In the genomic region with DNA sequence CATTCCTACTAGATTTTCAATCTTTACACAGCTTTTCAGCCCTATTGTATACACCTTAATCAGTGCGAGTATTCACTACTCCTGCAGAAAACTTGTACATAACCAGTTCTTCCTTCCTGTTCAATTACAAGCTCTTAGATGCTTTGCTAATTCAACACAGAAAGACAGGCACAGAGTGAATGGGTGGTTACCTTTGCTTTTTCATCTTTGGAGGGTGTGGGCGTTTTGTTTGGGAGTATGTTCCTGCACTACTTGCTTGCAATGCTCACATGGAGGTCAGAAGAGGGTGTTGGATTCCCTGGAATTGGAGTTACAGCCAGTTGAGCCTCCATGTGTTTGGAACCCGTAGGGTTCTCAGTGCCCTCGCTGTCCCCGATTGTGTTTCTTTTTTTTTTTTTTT, we compare ENCODE assay signal across 8 mouse cellular contexts. TPM values are rescaled to one million over a fixed set of nuclear protein-coding genes. Genes with fewer than 3 reads are reported as not detected.
DNase-seq lines count a peak whose midpoint lies in the region; ATAC-seq and TF ChIP-seq lines count a peak whose summit lies in the region.

No protein-coding gene starts in this region.

- peak; percentile 6 for DNase-seq in kidney, adult 2 months
- no peak for DNase-seq in kidney, adult 8-10 months
- DNase-seq in NIH3T3 (ENCODE audit: low read depth) = peak; percentile 6
- peak; percentile 14 for DNase-seq in hindbrain, embryonic 11.5 days (ENCODE audit: low spot score)
- no peak for DNase-seq in layer of hippocampus, postnatal 14 days (ENCODE audit: low spot score in 2 of 2)
- no peak for DNase-seq in right cerebral cortex, postnatal 10 days (ENCODE audit: low spot score in 2 of 2)

- no peak overlapping the region for H3K9ac ChIP-seq in hindbrain, embryonic 11.5 days (ENCODE audit: low read depth, low read length)
- no peak overlapping the region for H3K9ac ChIP-seq in midbrain, embryonic 12.5 days (replicated peaks)

- H3K36me3 ChIP-seq in kidney, adult 2 months (ENCODE audit: control insufficient read depth, insufficient read depth, low read length) = peaks cover 3% of the 10 kb centered on the region; the same call in 1 of the 2 replicates
- peaks cover 5% of the 10 kb centered on the region for H3K36me3 ChIP-seq in hindbrain, embryonic 11.5 days (ENCODE audit: control insufficient read depth, insufficient read depth, low read length)
- H3K36me3 ChIP-seq in midbrain, embryonic 12.5 days = peaks cover 16% of the 10 kb centered on the region

- no peak overlapping the region for H3K27ac ChIP-seq in kidney, adult 2 months (ENCODE audit: insufficient read depth, low read depth, low read length)
- H3K27ac ChIP-seq in hindbrain, embryonic 11.5 days (ENCODE audit: low read depth, low read length) = no peak overlapping the region
- no peak overlapping the region for H3K27ac ChIP-seq in midbrain, embryonic 12.5 days (replicated peaks)

- 38% methylated on average over 5 of the region's 5 CpGs for WGBS in kidney, adult 2 months
- WGBS in hindbrain, embryonic 11.5 days = 65% methylated on average over 5 of the region's 5 CpGs
- WGBS in midbrain, embryonic 12.5 days = 65% methylated on average over 5 of the region's 5 CpGs

- no peak for ATAC-seq in hindbrain, embryonic 11.5 days (ENCODE audit: low FRiP score)
- ATAC-seq in midbrain, embryonic 12.5 days (ENCODE audit: low FRiP score, low read depth) = no peak
- no peak for ATAC-seq in inflammation-experienced regulatory T-cells, adult 6 months

- H3K4me3 ChIP-seq in kidney, adult 2 months (ENCODE audit: insufficient read depth, low read depth, low read length) = no peak overlapping the region
- no peak overlapping the region for H3K4me3 ChIP-seq in hindbrain, embryonic 11.5 days (ENCODE audit: low read depth, low read length)
- H3K4me3 ChIP-seq in midbrain, embryonic 12.5 days = peak overlapping the region; percentile 92

- TF ChIP-seq POLR2A in kidney, adult 2 months (IDR thresholded peaks at IDR 0.05; ENCODE audit: low read depth, low read length) = no peak

- TF ChIP-seq CTCF in kidney, adult 2 months (conservative IDR thresholded peaks at IDR 0.05; ENCODE audit: insufficient read depth, insufficient read length, low read depth, low read length) = no peak

- H3K4me2 ChIP-seq in hindbrain, embryonic 11.5 days (replicated peaks; ENCODE audit: low read depth, low read length) = peak overlapping the region; percentile 22; the same call in 1 of the 2 replicates
- H3K4me2 ChIP-seq in midbrain, embryonic 12.5 days (replicated peaks) = peak overlapping the region; percentile 94

- no peaks in the 10 kb centered on the region for H3K9me3 ChIP-seq in hindbrain, embryonic 11.5 days (ENCODE audit: control insufficient read depth, low read length)
- H3K9me3 ChIP-seq in midbrain, embryonic 12.5 days = no peaks in the 10 kb centered on the region

- peaks cover 3% of the 10 kb centered on the region; the same call in 1 of the 2 replicates for H3K4me1 ChIP-seq in kidney, adult 2 months (ENCODE audit: control insufficient read depth, insufficient read depth, low read length)
- peaks cover 6% of the 10 kb centered on the region; the same call in 1 of the 2 replicates for H3K4me1 ChIP-seq in hindbrain, embryonic 11.5 days (replicated peaks; ENCODE audit: control insufficient read depth, insufficient read depth, low read length)
- H3K4me1 ChIP-seq in midbrain, embryonic 12.5 days = peaks cover 16% of the 10 kb centered on the region

- H3K27me3 ChIP-seq in kidney, adult 2 months (replicated peaks; ENCODE audit: control insufficient read depth, insufficient read depth, low read length) = no peaks in the 10 kb centered on the region
- H3K27me3 ChIP-seq in hindbrain, embryonic 11.5 days (ENCODE audit: control insufficient read depth, insufficient read depth, low read length) = no peaks in the 10 kb centered on the region
- H3K27me3 ChIP-seq in midbrain, embryonic 12.5 days = no peaks in the 10 kb centered on the region

RNA-seq across cellular contexts. Expression of gene Dhx33, which starts 0.8 kb away (rescaled TPM):
- polyA plus RNA-seq in kidney, adult 2 months (2012; rRNA removed) = 14.9 and 21.7 TPM in 2 replicates
- polyA plus RNA-seq in hindbrain, embryonic 11.5 days (2014; fragmentation: Nextera tagmentation; extraction: Ambion mirVana) = 17.8 and 19.3 TPM in 2 replicates
- polyA plus RNA-seq in midbrain, embryonic 12.5 days (2016; fragmentation: Nextera tagmentation; extraction: Ambion mirVana) = 19.3 and 20.0 TPM in 2 replicates
- polyA plus RNA-seq in inflammation-experienced regulatory T-cells, adult 6 months (2017; shearing (Covaris generic)) = 1 to 10 TPM; 4.8 to 6.8 (median 6.2) TPM
- total RNA-seq in layer of hippocampus, postnatal 14 days (2021) = 10 to 100 TPM; 33.6 to 40.7 TPM

RNA-seq across cellular contexts. Expression of gene Mis12, which starts 14.4 kb away (rescaled TPM):
- polyA plus RNA-seq in kidney, adult 2 months (2012; rRNA removed) = 2.2 and 4.1 TPM in 2 replicates
- 47.0 and 49.1 TPM in 2 replicates for polyA plus RNA-seq in hindbrain, embryonic 11.5 days (2014; fragmentation: Nextera tagmentation; extraction: Ambion mirVana)
- polyA plus RNA-seq in midbrain, embryonic 12.5 days (2016; fragmentation: Nextera tagmentation; extraction: Ambion mirVana) = 52.7 and 57.1 TPM in 2 replicates
- polyA plus RNA-seq in inflammation-experienced regulatory T-cells, adult 6 months (2017; shearing (Covaris generic)) = 10 to 100 TPM; 16.3 to 21.6 (median 20.3) TPM
- 10 to 100 TPM in 1 of 2 experiments, 1 to 10 TPM in 1; 9.7 to 13.1 TPM for total RNA-seq in layer of hippocampus, postnatal 14 days (2021)

RNA-seq across cellular contexts. Expression of gene Derl2, which starts 14.6 kb away (rescaled TPM):
- polyA plus RNA-seq in kidney, adult 2 months (2012; rRNA removed) = 14.2 and 20.1 TPM in 2 replicates
- 43.5 and 47.5 TPM in 2 replicates for polyA plus RNA-seq in hindbrain, embryonic 11.5 days (2014; fragmentation: Nextera tagmentation; extraction: Ambion mirVana)
- polyA plus RNA-seq in midbrain, embryonic 12.5 days (2016; fragmentation: Nextera tagmentation; extraction: Ambion mirVana) = 44.6 and 47.1 TPM in 2 replicates
- polyA plus RNA-seq in inflammation-experienced regulatory T-cells, adult 6 months (2017; shearing (Covaris generic)) = 100 to 1,000 TPM; 114 to 184 (median 122) TPM
- 10 to 100 TPM; 19.4 to 22.0 TPM for total RNA-seq in layer of hippocampus, postnatal 14 days (2021)

RNA-seq across cellular contexts. Expression of gene C1qbp, which starts 22.2 kb away (rescaled TPM):
- polyA plus RNA-seq in kidney, adult 2 months (2012; rRNA removed) = 111 and 138 TPM in 2 replicates
- polyA plus RNA-seq in hindbrain, embryonic 11.5 days (2014; fragmentation: Nextera tagmentation; extraction: Ambion mirVana) = 220 and 232 TPM in 2 replicates
- polyA plus RNA-seq in midbrain, embryonic 12.5 days (2016; fragmentation: Nextera tagmentation; extraction: Ambion mirVana) = 209 and 224 TPM in 2 replicates
- polyA plus RNA-seq in inflammation-experienced regulatory T-cells, adult 6 months (2017; shearing (Covaris generic)) = 10 to 100 TPM; 12.6 to 27.5 (median 15.5) TPM
- total RNA-seq in layer of hippocampus, postnatal 14 days (2021) = 100 to 1,000 TPM; 102 to 108 TPM

RNA-seq across cellular contexts. Expression of gene 6330403K07Rik, which starts 28.3 kb away (rescaled TPM):
- 0.45 and 0.83 TPM in 2 replicates for polyA plus RNA-seq in kidney, adult 2 months (2012; rRNA removed)
- 122 and 146 TPM in 2 replicates for polyA plus RNA-seq in hindbrain, embryonic 11.5 days (2014; fragmentation: Nextera tagmentation; extraction: Ambion mirVana)
- 406 and 410 TPM in 2 replicates for polyA plus RNA-seq in midbrain, embryonic 12.5 days (2016; fragmentation: Nextera tagmentation; extraction: Ambion mirVana)
- 10 to 100 TPM; 10.7 to 20.4 (median 17.8) TPM for polyA plus RNA-seq in inflammation-experienced regulatory T-cells, adult 6 months (2017; shearing (Covaris generic))
- 100 to 1,000 TPM; 131 to 145 TPM for total RNA-seq in layer of hippocampus, postnatal 14 days (2021)

Comparison
In these comparisons a context has a peak if more than half of its experiments do, and no peak if none do; other contexts are left out.
1. DNase-seq: peak in kidney, adult 2 months (single experiment), NIH3T3 (single experiment) and hindbrain, embryonic 11.5 days (single experiment); none in kidney, adult 8-10 months (0 of 2), layer of hippocampus, postnatal 14 days (0 of 2) and right cerebral cortex, postnatal 10 days (0 of 2).